Mouse (Mus musculus): ENCODE data around the gene Rdm1. TPM values are rescaled to one million over a fixed set of nuclear protein-coding genes. Genes with fewer than 3 reads are reported as not detected.
"Not testable (repeated sequence)": the region's sequence is repeated elsewhere in the genome, so short reads cannot be mapped to it uniquely, and the experiment has no call there.

The Rdm1 gene
- polyA plus RNA-seq, 1 experiment from 2014 or later: 55.5 TPM

DNA sequence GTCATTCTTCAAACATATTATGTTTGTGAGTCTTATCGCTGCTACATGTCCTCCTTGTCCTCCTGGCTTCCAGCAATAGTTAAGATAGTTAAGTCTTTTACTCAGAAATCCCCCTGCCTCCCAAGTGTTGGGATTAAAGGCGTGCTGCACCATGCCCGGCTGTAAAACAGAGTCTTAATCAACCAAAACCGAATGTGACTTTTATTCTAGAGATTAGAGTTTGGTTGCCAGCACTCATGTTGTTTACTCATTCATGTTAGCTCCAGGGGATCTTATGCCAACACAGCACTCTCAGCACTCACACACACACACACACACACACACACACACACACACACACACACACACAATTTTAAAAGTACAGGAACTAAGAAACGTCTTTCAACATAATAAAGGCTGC, 15.9 kb downstream of the Rdm1 start:
- Histone ChIP-seq H3K36me3 (no peaks in the 10 kb centered on the region), H3K9me3 (no peaks in the 10 kb centered on the region), H3K4me2 (no peak overlapping the region), H3K27me3 (no peaks in the 10 kb centered on the region), H3K27ac (no peak overlapping the region), H3K4me1 (0 out of 2 replicates have a peak, but pooled peaks cover 2% of the 10 kb centered on the region), H3K4me3 (no peak overlapping the region), H3K9ac (no peak overlapping the region)
- 47% methylated on average over 5 of the region's 5 CpGs for WGBS
- ATAC-seq (ENCODE audit: insufficient number of reproducible peaks, insufficient read depth, low FRiP score, low TSS enrichment, low read depth): no peak

DNA sequence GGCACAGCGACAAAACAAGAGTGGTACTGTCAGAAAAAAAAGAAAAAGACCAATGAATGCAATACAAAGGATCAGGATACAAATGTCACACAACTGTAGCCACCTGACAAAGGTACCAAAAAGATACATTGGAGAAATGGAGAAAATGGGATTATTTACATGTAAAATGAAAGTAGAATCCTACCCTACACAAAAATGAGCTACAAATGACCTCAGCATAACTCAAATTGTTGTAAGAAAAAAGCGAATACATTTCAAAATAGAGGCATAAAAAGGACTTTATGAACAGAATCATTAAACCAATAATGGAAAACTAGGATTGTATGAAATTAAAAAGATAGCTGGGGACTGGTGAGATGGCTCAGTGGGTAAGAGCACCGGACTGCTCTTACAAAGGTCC, 17.6 kb downstream of the Rdm1 start:
- WGBS: 51% methylated on average over 3 of the region's 3 CpGs

DNA sequence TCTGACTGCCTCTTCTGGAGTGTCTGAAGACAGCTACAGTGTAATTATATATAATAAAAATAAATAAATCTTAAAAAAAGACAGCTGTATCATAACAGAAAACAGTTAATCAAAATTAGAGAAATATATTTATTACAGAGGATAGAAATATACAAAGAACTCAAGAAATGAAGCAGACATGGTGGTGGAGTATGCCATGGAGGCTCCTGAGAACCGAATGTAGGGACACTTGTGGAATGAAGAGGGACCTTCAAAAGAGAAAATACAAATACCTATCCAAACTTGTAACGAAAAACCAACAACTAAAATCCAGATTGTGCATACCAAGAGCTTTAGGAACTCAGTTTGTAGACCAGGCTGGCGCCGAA, 18.0 kb downstream of the Rdm1 start:
- not testable (repeated sequence) for H3K9me3 ChIP-seq; H3K9ac ChIP-seq; H3K4me1 ChIP-seq; H3K4me3 ChIP-seq; H3K36me3 ChIP-seq; H3K27me3 ChIP-seq; ATAC-seq (ENCODE audit: insufficient number of reproducible peaks, insufficient read depth, low FRiP score, low TSS enrichment, low read depth); H3K27ac ChIP-seq; H3K4me2 ChIP-seq
- under 1% methylated on average over 4 of the region's 4 CpGs for WGBS

More for the DNA sequence above, 17.6 kb downstream of the Rdm1 start:
- Histone ChIP-seq H3K36me3 (no peaks in the 10 kb centered on the region), H3K9me3 (no peaks in the 10 kb centered on the region), H3K27me3 (no peaks in the 10 kb centered on the region), H3K4me2 (no peak overlapping the region), H3K27ac (no peak overlapping the region), H3K4me1 (0 out of 2 replicates have a peak, but pooled peaks cover 2% of the 10 kb centered on the region), H3K4me3 (no peak overlapping the region), H3K9ac (no peak overlapping the region)
- no peak for ATAC-seq (ENCODE audit: insufficient number of reproducible peaks, insufficient read depth, low FRiP score, low TSS enrichment, low read depth)

- ATAC-seq (ENCODE audit: insufficient number of reproducible peaks, insufficient read depth, low FRiP score, low TSS enrichment, low read depth): peak; percentile 84
- not testable (repeated sequence) for H3K9me3 ChIP-seq, H3K27me3 ChIP-seq, H3K4me1 ChIP-seq, H3K36me3 ChIP-seq
- under 1% methylated on average over 45 of the region's 56 CpGs for WGBS
- Histone ChIP-seq H3K27ac (peak overlapping the region; percentile 94), H3K4me3 (peak overlapping the region; percentile 37), H3K9ac (peak overlapping the region; percentile 67), H3K4me2 (peak overlapping the region; percentile 49)
These were observed 18.7 kb downstream of the Rdm1 start for GRCm38 (mm10) chr11:101645411-101646282.

GRCm38 (mm10) chr11:101646283-101646794, 19.3 kb downstream of the Rdm1 start:
- WGBS: 10% methylated on average over 16 of the region's 16 CpGs
- H3K27me3 ChIP-seq, H3K9me3 ChIP-seq, H3K36me3 ChIP-seq, H3K4me1 ChIP-seq: not testable (repeated sequence)
- peak overlapping the region; percentile 49 for H3K4me2 ChIP-seq
- H3K27ac ChIP-seq: peak overlapping the region; percentile 94
- peak; percentile 2; the same call in 1 of the 2 replicates for ATAC-seq (ENCODE audit: insufficient number of reproducible peaks, insufficient read depth, low FRiP score, low TSS enrichment, low read depth)
- H3K9ac ChIP-seq: peak overlapping the region; percentile 67
- H3K4me3 ChIP-seq: peak overlapping the region; percentile 37

- 90% methylated on average over 10 of the region's 10 CpGs for WGBS
- ATAC-seq (ENCODE audit: insufficient number of reproducible peaks, insufficient read depth, low FRiP score, low TSS enrichment, low read depth): not testable (repeated sequence)
These were observed 20.1 kb downstream of the Rdm1 start for GRCm38 (mm10) chr11:101647093-101647492.

DNA sequence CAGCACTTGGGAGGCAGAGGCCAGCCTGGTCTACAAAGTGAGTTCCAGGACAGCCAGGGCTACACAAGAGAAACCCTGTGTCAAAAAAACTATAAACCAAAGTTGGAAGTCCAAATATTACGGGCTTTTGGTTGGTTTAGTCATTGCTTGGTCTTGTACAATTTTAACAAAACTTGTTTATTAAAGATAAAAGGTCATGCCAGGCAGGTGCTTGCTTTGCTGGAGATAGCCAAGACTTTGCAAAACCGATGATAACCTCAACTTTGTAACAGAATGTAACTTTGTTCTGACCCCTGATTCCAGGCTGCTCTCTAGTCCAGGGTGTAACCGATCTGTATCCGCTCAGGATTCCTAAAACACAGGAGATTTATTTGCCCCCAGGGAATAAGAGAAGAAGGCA, 29.4 kb downstream of the Rdm1 start:
- no peak overlapping the region for H3K27ac ChIP-seq
- no peaks in the 10 kb centered on the region for H3K27me3 ChIP-seq
- H3K36me3 ChIP-seq: no peaks in the 10 kb centered on the region
- no peak for ATAC-seq (ENCODE audit: insufficient number of reproducible peaks, insufficient read depth, low FRiP score, low TSS enrichment, low read depth)
- peaks cover 4% of the 10 kb centered on the region; the same call in 1 of the 2 replicates for H3K4me1 ChIP-seq
- H3K4me3 ChIP-seq: no peak overlapping the region
- no peak overlapping the region for H3K9ac ChIP-seq
- WGBS: 84% methylated on average over 4 of the region's 4 CpGs
- no peaks in the 10 kb centered on the region for H3K9me3 ChIP-seq
- H3K4me2 ChIP-seq: no peak overlapping the region

More at GRCm38 (mm10) chr11:101647093-101647492, 20.1 kb downstream of the Rdm1 start:
- not testable (repeated sequence) for H3K9ac ChIP-seq, H3K4me1 ChIP-seq, H3K27ac ChIP-seq, H3K4me3 ChIP-seq, H3K9me3 ChIP-seq, H3K36me3 ChIP-seq, H3K4me2 ChIP-seq, H3K27me3 ChIP-seq

- H3K36me3 ChIP-seq: no peaks in the 10 kb centered on the region
- H3K4me2 ChIP-seq: peak overlapping the region; percentile 51
- 3% methylated on average over 3 of the region's 3 CpGs for WGBS
- H3K9ac ChIP-seq: peak overlapping the region; percentile 71; the same call in 1 of the 2 replicates
- H3K27ac ChIP-seq: peak overlapping the region; percentile 95
- H3K27me3 ChIP-seq: no peaks in the 10 kb centered on the region
- peaks cover 4% of the 10 kb centered on the region; the same call in 1 of the 2 replicates for H3K4me1 ChIP-seq
- no peaks in the 10 kb centered on the region for H3K9me3 ChIP-seq
- no peak for ATAC-seq (ENCODE audit: insufficient number of reproducible peaks, insufficient read depth, low FRiP score, low TSS enrichment, low read depth)
- peak overlapping the region; percentile 30 for H3K4me3 ChIP-seq
These were observed 30.5 kb downstream of the Rdm1 start for GRCm38 (mm10) chr11:101657528-101657885.

DNA sequence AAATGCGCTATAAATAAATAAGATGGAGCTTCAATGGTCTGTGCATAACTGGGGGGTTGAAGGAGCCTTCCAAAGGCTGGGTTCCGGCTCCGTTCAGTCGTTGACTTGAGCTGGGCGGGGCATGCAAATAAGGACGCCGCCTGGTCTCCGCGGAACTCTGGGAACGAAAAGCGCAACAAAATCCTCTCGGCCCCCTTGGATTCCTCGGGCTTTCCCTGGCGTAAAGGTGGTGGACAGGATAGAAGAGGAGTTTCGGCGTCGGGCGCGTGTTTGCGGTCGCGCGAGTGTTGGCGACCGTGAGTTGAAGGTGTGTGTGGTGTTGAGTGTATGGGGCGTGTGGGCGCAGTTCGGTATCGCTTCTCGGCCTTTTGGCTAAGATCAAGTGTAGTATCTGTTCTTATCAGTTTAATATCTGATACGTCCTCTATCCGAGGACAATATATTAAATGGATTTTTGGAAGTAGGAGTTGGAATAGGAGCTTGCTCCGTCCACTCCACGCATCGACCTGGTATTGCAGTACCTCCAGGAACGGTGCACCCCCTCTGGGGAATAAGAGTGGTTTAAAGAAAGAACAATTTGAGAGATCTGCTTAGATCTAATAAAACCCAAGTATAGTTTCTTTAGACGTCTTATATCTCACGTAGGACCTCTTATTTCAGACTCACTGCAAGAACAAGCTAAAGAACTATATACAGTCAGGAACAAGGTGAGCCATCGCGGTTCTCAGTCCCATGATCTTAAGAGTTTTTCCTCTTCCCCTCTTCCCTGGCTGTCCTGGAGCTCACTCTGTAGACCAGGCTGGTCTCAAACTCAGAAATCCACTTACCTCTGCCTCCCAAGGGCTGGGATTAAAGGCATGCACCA, 31.1 kb downstream of the Rdm1 start:
- peak overlapping the region; percentile 71 for H3K9ac ChIP-seq
- WGBS: under 1% methylated on average over 38 of the region's 40 CpGs
- peak overlapping the region; percentile 30 for H3K4me3 ChIP-seq
- H3K27me3 ChIP-seq, H3K4me1 ChIP-seq, H3K36me3 ChIP-seq, H3K9me3 ChIP-seq: not testable (repeated sequence)
- H3K4me2 ChIP-seq: peak overlapping the region; percentile 51
- peak overlapping the region; percentile 95 for H3K27ac ChIP-seq
- ATAC-seq (ENCODE audit: insufficient number of reproducible peaks, insufficient read depth, low FRiP score, low TSS enrichment, low read depth): peak; percentile 89

DNA sequence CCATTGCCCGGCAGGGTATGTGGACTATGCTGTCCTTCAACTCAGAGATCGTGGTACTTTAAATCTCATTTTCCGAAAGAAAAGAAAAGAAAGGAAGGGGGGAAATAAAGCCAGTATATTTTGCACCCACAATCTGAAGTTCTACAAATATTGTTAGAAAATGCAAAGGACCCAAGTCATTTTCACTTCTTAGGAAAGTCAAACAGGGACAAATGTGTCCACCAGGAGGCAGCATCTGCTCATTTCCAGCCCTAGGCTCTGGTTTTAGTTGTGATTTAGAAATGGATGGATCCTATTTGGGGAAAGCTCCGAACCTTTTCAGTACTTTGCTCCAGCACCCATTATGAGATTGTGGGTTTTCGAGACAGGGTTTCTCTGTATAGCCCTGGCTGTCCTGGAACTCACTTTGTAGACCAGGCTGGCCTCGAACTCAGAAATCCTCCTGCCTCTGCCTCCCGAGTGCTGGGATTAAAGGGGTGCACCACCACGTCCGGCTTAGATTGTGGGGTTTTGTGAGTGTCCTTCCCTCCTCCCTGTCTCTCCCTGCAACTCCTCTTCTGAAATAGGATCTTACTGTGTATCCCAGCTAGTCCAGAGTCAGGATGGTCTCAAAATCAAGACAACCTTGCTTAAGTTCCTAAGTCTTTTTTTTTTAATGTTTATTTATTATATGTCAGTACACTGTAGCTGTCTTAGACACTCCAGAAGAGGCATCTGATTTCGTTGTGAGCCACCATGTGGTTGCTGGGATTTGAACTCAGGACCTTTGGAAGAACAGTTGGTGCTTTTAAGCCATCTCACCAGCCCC, 32.0 kb downstream of the Rdm1 start:
- H3K27me3 ChIP-seq: no peaks in the 10 kb centered on the region
- WGBS: 34% methylated on average over 10 of the region's 10 CpGs
- 0 out of 2 replicates have a peak overlapping the region, but pooled peaks have one; percentile 11 for H3K9ac ChIP-seq
- peak overlapping the region; percentile 83 for H3K27ac ChIP-seq
- H3K9me3 ChIP-seq: no peaks in the 10 kb centered on the region
- peaks cover 4% of the 10 kb centered on the region; the same call in 1 of the 2 replicates for H3K4me1 ChIP-seq
- ATAC-seq (ENCODE audit: insufficient number of reproducible peaks, insufficient read depth, low FRiP score, low TSS enrichment, low read depth): 0 out of 2 replicates have a peak, but pooled peaks have one; percentile 20
- no peaks in the 10 kb centered on the region for H3K36me3 ChIP-seq
- no peak overlapping the region for H3K4me3 ChIP-seq
- no peak overlapping the region for H3K4me2 ChIP-seq

GRCm38 (mm10) chr11:101661191-101661590, 34.2 kb downstream of the Rdm1 start:
- no peak overlapping the region for H3K27ac ChIP-seq
- WGBS: 80% methylated on average over 7 of the region's 7 CpGs

More at GRCm38 (mm10) chr11:101661191-101661590, 34.2 kb downstream of the Rdm1 start:
- ATAC-seq (ENCODE audit: insufficient number of reproducible peaks, insufficient read depth, low FRiP score, low TSS enrichment, low read depth): no peak
- H3K4me1 ChIP-seq: peaks cover 7% of the 10 kb centered on the region; the same call in 1 of the 2 replicates
- no peak overlapping the region for H3K9ac ChIP-seq
- H3K9me3 ChIP-seq: no peaks in the 10 kb centered on the region
- H3K4me3 ChIP-seq: no peak overlapping the region
- H3K27me3 ChIP-seq: no peaks in the 10 kb centered on the region
- H3K4me2 ChIP-seq: no peak overlapping the region
- no peaks in the 10 kb centered on the region for H3K36me3 ChIP-seq
